Mouse (Mus musculus) macrophage (primary cell): ENCODE results near the gene Hcls1. TPM values are rescaled to one million over a fixed set of nuclear protein-coding genes. Genes with fewer than 3 reads are reported as not detected.

Experiments
- H3K27ac ChIP-seq: fragments of 350-480 bp; formaldehyde crosslinking; 2 replicates; pipeline ENCODE4 v1.9.0; 2021
- H3K36me3 ChIP-seq: fragments of 350-480 bp; formaldehyde crosslinking; 2 replicates; pipeline ENCODE4 v1.9.0; 2021; ENCODE audit errors: inconsistent target
- H3K4me3 ChIP-seq: fragments of 350-480 bp; formaldehyde crosslinking; 2 replicates; pipeline ENCODE4 v1.9.0; 2021; ENCODE audit errors: inconsistent target
- H3K79me2 ChIP-seq: fragments of 350-480 bp; formaldehyde crosslinking; 2 replicates; pipeline ENCODE4 v1.9.0; 2021; ENCODE audit errors: inconsistent target
- WGBS: methylation state at CpG from one replicate; pipeline ENCODE4 v1.1.7; 2026; ENCODE audit warnings: inconsistent platforms; ENCODE audit not compliant: missing documents; 5-methylcytosine and 5-hydroxymethylcytosine counted together
- polyA plus RNA-seq: library from polyadenylated mRNA; stranded (reverse); fragments of 250-400 nt; gene quantifications from 3 replicates; pipeline ENCODE4 v1.2.4, GENCODE M21; 2018; ENCODE audit warnings: inconsistent platforms

The Hcls1 gene
- polyA plus RNA-seq, 1 experiment from 2014 or later: 424 TPM

GRCm38 (mm10) chr16:36924312-36924711 is 10.5 kb upstream of the Hcls1 start:
- H3K4me3 ChIP-seq: no peak overlapping the region
- WGBS: 93% methylated on average over 8 of the region's 8 CpGs
- H3K36me3 ChIP-seq: peaks cover 69% of the 10 kb centered on the region
- H3K27ac ChIP-seq: no peak overlapping the region
- no peaks in the 10 kb centered on the region for H3K79me2 ChIP-seq

GRCm38 (mm10) chr16:36925351-36925750 is 9.4 kb upstream of the Hcls1 start:
- Histone ChIP-seq H3K4me3 (no peak overlapping the region), H3K36me3 (peaks cover 67% of the 10 kb centered on the region), H3K27ac (no peak overlapping the region), H3K79me2 (no peaks in the 10 kb centered on the region)
- WGBS: 98% methylated on average over 6 of the region's 6 CpGs

- Histone ChIP-seq H3K27ac (no peak overlapping the region), H3K79me2 (no peaks in the 10 kb centered on the region), H3K4me3 (no peak overlapping the region), H3K36me3 (peaks cover 67% of the 10 kb centered on the region)
- WGBS: 79% methylated on average over 6 of the region's 6 CpGs
Observed at GRCm38 (mm10) chr16:36925797-36926196, 9.0 kb upstream of the Hcls1 start.

DNA sequence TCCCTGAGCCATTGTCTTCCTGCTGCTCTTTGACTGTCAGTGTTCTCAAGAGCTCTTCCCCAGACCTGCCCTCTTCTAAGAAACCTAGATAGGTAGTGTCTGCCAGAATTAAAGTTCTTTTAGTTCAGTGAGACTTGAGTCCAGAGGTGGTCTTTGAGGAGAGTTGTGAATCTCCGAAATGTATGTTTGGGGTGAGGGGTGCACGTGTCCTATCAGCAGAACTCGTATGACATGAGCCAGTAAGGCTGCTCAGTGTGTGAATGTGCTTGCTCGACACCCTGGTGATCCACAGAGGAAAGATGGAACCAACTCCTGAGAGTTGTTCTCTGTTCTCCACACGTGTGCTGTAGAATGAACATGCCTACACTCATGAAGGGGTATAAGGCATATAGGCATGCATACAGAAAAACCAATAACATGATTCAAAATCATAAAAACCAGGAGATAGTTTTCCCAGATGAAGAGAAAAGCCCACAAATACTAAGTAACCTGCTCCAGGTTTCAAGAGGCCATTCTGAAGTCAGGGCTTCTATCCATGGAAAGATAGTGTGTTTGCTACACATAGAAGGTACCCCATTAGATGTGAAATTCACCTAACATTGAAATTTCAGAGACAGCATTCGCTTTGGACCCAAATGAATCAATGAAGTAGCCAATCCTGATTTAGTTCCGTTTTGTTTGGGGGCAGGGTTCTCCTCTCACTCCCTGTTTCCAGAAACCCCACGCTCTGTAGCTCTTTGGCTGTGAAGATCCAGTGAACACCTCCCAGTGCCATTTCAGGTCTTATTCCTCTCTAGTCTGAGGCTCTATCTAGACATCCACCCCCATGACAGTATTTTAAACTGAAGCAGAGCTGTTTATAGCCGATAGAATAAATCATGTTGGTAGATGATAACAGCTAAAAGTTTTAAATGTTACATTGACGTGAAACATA is 8.0 kb upstream of the Hcls1 start:
- Histone ChIP-seq H3K27ac (no peak overlapping the region), H3K79me2 (no peaks in the 10 kb centered on the region), H3K4me3 (no peak overlapping the region), H3K36me3 (peaks cover 67% of the 10 kb centered on the region)
- 96% methylated on average over 10 of the region's 10 CpGs for WGBS

DNA sequence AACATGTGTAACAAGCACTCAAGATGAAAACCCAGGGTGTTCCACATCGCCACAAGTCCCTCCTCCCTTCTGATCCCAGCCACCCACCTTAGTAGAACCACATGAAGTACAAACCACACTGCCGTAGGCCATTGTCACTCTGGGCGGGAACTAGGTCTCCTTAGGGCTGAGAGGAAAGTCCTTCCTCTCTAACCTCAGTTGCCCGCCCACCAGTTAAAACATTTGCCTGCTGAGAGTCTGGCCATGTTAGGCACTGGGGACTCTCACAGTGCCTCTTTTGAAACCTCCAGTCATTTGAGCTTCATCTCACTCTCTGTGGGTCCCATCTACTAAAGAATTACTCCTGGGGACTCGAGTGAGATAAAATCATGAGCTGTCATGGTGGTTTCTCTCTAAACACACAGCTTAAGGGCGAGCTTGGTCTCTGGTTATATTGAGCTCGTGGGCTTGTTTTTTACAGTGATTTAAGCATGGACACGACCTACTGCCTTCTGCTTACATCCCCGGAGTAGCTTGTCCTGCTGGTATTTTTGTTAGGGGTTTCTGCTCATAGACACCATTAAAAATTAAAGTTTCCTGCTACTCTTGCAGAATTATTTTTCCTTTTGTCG is 7.2 kb upstream of the Hcls1 start:
- H3K79me2 ChIP-seq: no peaks in the 10 kb centered on the region
- H3K27ac ChIP-seq: no peak overlapping the region
- peaks cover 73% of the 10 kb centered on the region for H3K36me3 ChIP-seq
- no peak overlapping the region for H3K4me3 ChIP-seq
- WGBS: 90% methylated on average over 10 of the region's 10 CpGs

DNA sequence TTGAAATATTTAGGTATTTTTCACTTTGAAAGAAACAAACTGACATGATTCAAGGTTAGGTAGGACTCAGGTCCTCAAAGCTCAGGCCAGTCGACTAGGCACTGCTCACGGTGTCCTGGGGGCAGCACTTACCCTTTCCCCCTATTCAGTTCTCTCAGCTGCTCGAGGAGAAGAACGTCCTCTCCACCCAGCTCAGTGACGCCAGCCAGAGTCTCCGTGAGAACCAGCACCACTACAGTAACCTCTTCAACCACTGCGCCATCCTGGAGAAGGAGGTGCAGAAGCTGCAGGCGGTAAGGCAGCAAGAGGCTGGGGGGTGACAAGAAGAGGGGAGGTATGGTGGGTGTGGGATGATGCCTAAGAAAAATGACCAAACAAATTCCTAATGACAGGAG is 6.7 kb upstream of the Hcls1 start:
- Histone ChIP-seq H3K79me2 (no peaks in the 10 kb centered on the region), H3K4me3 (no peak overlapping the region), H3K27ac (no peak overlapping the region), H3K36me3 (peaks cover 70% of the 10 kb centered on the region)
- 93% methylated on average over 8 of the region's 8 CpGs for WGBS

DNA sequence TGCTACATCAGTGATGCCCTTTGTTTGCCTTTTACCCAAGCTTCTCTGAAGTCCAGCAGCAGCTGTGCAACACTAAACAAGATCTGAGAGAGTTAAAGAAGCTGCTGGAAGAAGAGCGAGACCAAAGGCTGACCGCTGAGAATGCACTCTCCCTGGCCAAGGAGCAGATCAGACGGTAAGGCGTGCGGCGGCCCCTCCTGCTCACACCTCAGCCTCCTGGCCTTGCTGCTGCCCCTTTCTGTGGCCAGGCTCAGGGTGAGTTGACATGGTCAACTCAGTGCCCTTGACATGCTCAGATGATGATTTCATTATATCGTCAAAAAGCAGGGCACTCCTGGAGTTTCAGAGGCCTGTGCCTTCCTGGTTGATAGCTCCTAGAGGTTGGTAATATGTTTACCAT is 5.6 kb upstream of the Hcls1 start:
- no peaks in the 10 kb centered on the region for H3K79me2 ChIP-seq
- WGBS: 95% methylated on average over 7 of the region's 7 CpGs
- no peak overlapping the region for H3K4me3 ChIP-seq
- no peak overlapping the region for H3K27ac ChIP-seq
- peaks cover 61% of the 10 kb centered on the region for H3K36me3 ChIP-seq

DNA sequence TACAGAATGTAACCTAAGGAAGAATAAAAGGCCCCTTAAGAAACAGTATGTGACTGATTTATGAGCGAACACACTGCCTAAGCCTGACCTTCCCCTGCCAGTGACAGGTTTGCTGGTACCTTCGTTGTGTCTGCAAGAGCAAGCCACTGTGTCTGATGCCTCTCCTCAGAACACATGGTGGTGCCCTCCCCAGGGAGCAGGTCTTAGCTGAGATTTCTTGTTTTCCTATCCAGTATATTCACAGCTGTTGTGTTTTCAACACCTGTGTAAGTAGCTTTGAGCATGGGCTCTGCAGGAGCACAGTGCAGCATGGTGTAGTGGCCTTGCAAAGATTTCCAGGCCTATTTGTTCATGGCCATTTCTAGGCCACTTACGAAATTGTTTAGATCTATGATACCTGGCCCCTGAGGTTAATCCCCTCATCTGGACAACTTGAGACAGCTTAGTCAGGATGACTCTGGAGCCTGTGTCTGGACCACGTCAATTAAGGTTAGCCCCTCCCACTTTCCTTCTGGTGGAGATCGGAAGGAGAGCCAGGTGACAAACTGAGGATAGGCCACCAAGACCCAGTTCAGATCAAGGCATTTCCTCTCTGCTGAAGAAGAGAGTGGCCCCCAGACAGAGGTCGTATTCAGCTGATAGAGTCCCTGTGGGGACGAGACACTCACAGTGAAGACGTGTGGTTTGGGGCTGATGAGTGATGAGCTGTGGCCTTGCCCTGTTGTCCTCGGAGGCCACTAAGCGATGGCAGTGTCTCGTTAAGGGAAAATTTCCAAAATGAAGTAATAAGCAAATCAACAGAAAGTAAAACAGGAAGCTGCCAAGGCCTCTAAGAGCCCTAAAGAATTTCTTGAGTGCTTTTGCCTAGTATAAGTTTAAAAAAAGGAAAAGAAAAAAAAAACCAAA is 4.3 kb upstream of the Hcls1 start:
- H3K27ac ChIP-seq: peak overlapping the region; percentile 58
- peaks cover 48% of the 10 kb centered on the region for H3K36me3 ChIP-seq
- H3K4me3 ChIP-seq: no peak overlapping the region
- H3K79me2 ChIP-seq: peaks cover 2% of the 10 kb centered on the region
- WGBS: 34% methylated on average over 11 of the region's 11 CpGs

- 95% methylated on average over 10 of the region's 10 CpGs for WGBS
- peaks cover 39% of the 10 kb centered on the region; the same call in 1 of the 2 replicates for H3K36me3 ChIP-seq
- H3K4me3 ChIP-seq: no peak overlapping the region
- H3K79me2 ChIP-seq: peaks cover 11% of the 10 kb centered on the region
- H3K27ac ChIP-seq: peak overlapping the region; percentile 58
Observed at GRCm38 (mm10) chr16:36931381-36931780, 3.4 kb upstream of the Hcls1 start.

DNA sequence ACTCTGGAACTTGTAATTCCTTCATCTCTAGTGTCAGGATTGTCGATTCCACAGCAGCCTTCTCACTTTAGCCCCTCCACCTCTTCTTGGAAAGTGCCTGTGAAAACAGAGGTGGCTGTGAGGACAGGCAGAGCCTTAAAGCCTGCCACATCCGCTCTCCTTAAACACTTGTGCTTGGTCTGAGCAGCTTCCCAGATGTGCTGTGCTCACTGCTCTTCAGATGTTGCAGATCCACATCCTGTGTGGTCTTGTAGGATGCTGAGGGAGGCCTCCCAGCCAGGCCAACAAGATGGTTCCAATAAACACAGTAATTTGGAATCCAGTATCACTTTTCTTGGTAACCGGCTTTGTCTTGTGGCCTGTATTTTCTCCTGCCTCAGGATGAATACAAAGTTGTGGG is 2.8 kb upstream of the Hcls1 start:
- H3K36me3 ChIP-seq: peaks cover 33% of the 10 kb centered on the region; the same call in 1 of the 2 replicates
- WGBS: 94% methylated on average over 3 of the region's 3 CpGs

GRCm38 (mm10) chr16:36932546-36932945 is 2.2 kb upstream of the Hcls1 start:
- peaks cover 22% of the 10 kb centered on the region for H3K79me2 ChIP-seq
- H3K4me3 ChIP-seq: no peak overlapping the region
- WGBS: 94% methylated on average over 6 of the region's 6 CpGs
- peaks cover 33% of the 10 kb centered on the region; the same call in 1 of the 2 replicates for H3K36me3 ChIP-seq
- H3K27ac ChIP-seq: no peak overlapping the region

More for the DNA sequence above, 2.8 kb upstream of the Hcls1 start:
- Histone ChIP-seq H3K4me3 (no peak overlapping the region), H3K27ac (no peak overlapping the region), H3K79me2 (peaks cover 16% of the 10 kb centered on the region)

GRCm38 (mm10) chr16:36934131-36934840 is 497 bp upstream of the Hcls1 start:
- 14% methylated on average over 6 of the region's 6 CpGs for WGBS
- Histone ChIP-seq H3K79me2 (peaks cover 40% of the 10 kb centered on the region), H3K4me3 (peak overlapping the region; percentile 78; the same call in 1 of the 2 replicates), H3K36me3 (peaks cover 29% of the 10 kb centered on the region; the same call in 1 of the 2 replicates), H3K27ac (peak overlapping the region; percentile 99)

DNA sequence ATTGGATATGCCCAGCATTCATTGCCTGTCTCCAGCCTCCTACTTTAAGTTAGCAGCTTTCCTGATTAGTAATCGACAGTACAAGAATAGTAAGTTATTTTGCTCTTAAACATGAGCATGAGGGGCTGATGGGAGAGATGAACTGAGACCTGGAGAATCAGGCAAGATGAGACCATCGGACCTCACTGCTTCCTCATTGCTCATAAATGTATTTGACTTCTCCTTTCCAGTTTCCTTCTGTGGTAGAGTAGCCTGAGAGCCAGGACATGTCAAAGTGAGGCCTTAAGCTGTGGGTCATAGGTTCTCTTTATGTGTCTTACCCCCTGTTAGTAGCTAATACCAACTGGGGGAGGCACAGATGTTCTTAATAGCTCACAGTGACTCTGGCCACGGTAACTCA is 1.0 kb downstream of the Hcls1 start:
- peak overlapping the region; percentile 99 for H3K27ac ChIP-seq
- peaks cover 39% of the 10 kb centered on the region; the same call in 1 of the 2 replicates for H3K36me3 ChIP-seq
- peak overlapping the region; percentile 78 for H3K4me3 ChIP-seq
- 3% methylated on average over 3 of the region's 3 CpGs for WGBS
- H3K79me2 ChIP-seq: peaks cover 55% of the 10 kb centered on the region
